ENCODE assay signal across 8 mouse cellular contexts in genomic region chr3:123353183-123353582, GRCm38 (mm10). TPM values are rescaled to one million over a fixed set of nuclear protein-coding genes. Genes with fewer than 3 reads are reported as not detected.
DNase-seq lines count a peak whose midpoint lies in the region; ATAC-seq lines count a peak whose summit lies in the region.

No protein-coding gene starts in this region.

- intact Hi-C loops in gastrocnemius, postnatal 36 days (cut with DNase I): loop anchor here (5.0 to 10.0 kb wide), 3 partner anchors 116 to 418 kb away; partner anchors contain the start of gene Synpo2

- peak; percentile 26 for DNase-seq in gastrocnemius, postnatal 10 days
- DNase-seq in gastrocnemius, postnatal 36 days: no peak
- peak; percentile 55 to 59 for DNase-seq in right cerebral cortex, adult 2 months (ENCODE audit: low spot score in 2 of 2)
- no peak for DNase-seq in right cerebral cortex, postnatal 36 days (ENCODE audit: low spot score in 2 of 2)
- DNase-seq in brain, embryonic 18.5 days (ENCODE audit: low read depth, low spot score): peak; percentile 36
- peak; percentile 74 for DNase-seq in induced T-regulatory cell, adult 2 months (ENCODE audit: low read depth)
- no peak for DNase-seq in urinary bladder, adult 18-20 months (ENCODE audit: low spot score in 2 of 2)

- 73% methylated on average over 6 of the region's 6 CpGs for WGBS in midbrain, embryonic 13.5 days

- ATAC-seq in midbrain, embryonic 13.5 days: peak; percentile 50; the same call in 1 of the 2 replicates

- H3K4me2 ChIP-seq in midbrain, embryonic 13.5 days (replicated peaks): no peak overlapping the region

- no peaks in the 10 kb centered on the region for H3K9me3 ChIP-seq in midbrain, embryonic 13.5 days

- H3K27me3 ChIP-seq in midbrain, embryonic 13.5 days: no peaks in the 10 kb centered on the region

- H3K4me1 ChIP-seq in midbrain, embryonic 13.5 days (replicated peaks): no peaks in the 10 kb centered on the region

- no peak overlapping the region for H3K9ac ChIP-seq in midbrain, embryonic 13.5 days (replicated peaks)

- H3K4me3 ChIP-seq in midbrain, embryonic 13.5 days (replicated peaks): no peak overlapping the region

- H3K36me3 ChIP-seq in midbrain, embryonic 13.5 days: no peaks in the 10 kb centered on the region

- H3K27ac ChIP-seq in midbrain, embryonic 13.5 days: no peak overlapping the region

RNA-seq across cellular contexts. Expression of gene Mettl14, which starts 32.7 kb away (rescaled TPM):
- 10 to 100 TPM in 1 of 2 experiments, 1 to 10 TPM in 1; 9.8 to 11.5 TPM for total RNA-seq in gastrocnemius, postnatal 10 days (2021)
- total RNA-seq in gastrocnemius, postnatal 36 days (2021): 1 to 10 TPM; 6.7 to 8.0 TPM
- polyA plus RNA-seq in midbrain, embryonic 13.5 days (2015; fragmentation: Nextera tagmentation; extraction: Ambion mirVana): 28.3 and 29.5 TPM in 2 replicates

Comparison
In these comparisons a context has a peak if more than half of its experiments do, and no peak if none do; other contexts are left out.
1. DNase-seq: peak in gastrocnemius, postnatal 10 days (single experiment), right cerebral cortex, adult 2 months (2 of 2), brain, embryonic 18.5 days (single experiment) and induced T-regulatory cell, adult 2 months (single experiment); none in gastrocnemius, postnatal 36 days (0 of 2), right cerebral cortex, postnatal 36 days (0 of 2) and urinary bladder, adult 18-20 months (0 of 2).